Mouse (Mus musculus) testis, postnatal 14 days (tissue): ENCODE results near the gene Csmd2.

ENCODE experiments used
- DNase-seq: peaks from one replicate; pipeline ENCODE4 v3.0.0; 2021; ENCODE audit warnings: low spot score

The Csmd2 gene

DNA sequence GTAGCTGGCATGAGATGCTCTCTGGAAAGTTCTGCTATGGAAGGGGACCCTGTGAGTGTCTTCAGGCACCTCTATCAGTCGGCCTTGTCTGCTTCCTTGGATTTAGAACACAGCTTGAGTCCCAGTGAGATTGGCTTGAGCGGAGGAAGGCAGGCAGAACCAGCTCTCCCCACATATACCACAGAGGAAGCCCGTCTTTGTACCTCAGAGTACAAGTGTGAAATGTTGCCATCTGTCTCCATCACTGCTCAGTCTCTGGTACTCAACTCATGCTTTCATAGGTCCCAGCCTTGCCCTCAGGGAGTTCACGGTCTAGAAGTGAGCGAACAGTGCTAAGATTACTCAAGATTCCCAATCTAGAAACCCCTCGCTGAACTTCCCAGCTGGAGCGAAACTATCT is 352.8 kb downstream of the Csmd2 start:
- no peak for DNase-seq

DNA sequence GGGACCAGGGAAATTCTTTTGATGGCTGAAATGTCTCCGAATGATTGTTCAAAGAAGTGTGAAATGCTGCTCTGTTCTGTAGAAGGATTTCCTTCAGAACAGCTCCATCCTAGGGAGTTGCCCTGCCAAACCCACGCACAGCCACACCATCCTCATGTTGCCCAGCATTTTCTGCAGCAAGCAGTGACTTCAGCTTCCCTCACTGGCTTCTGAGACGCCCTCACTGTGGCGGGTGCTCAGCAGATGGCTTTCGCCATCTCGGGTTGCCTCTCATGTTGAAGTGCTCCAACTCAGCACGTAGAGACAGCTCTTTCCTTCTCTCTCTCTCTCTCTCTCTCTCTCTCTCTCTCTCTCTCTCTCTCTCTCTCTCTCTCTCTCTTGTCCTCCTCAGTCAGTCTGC is 353.7 kb downstream of the Csmd2 start:
- DNase-seq: no peak

DNA sequence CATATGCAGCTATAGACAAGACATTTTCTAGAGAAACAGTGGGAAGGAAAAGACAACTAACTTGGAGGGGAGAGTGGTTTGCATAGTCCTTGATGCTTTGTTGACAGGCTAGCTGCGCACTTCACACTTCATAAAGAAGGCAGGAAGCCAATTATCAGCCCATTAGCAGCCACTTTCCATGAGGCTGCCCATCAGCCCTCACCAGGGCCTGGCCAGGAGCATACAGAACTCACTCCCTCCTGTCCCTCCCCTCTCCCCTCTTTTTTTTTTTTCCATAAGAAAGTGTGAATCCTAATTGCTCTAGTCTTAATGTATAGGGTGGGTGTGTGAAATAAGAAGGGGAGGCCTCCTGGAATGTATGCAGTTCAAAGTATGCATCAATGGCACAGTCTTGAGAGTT is 354.6 kb downstream of the Csmd2 start:
- no peak for DNase-seq

DNA sequence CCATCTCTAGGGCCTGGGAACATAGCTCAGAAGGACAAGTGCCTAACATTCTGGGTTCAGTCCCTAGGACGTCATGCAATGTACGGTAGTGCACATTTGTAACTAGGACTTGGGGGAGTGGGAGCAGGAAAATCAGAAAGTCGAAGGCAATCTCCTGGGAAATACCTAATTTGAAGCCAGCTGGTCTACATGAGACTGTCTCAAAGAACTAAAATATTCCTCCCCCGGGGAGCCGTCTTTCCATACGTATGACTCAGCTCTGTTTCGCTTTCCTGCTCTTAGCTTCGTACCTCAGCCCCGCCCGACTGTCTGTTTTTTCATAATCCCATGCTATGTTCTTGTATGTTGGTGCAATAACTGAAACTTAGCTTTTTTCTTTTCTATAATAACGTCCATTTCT is 371.1 kb downstream of the Csmd2 start:
- DNase-seq: no peak

DNA sequence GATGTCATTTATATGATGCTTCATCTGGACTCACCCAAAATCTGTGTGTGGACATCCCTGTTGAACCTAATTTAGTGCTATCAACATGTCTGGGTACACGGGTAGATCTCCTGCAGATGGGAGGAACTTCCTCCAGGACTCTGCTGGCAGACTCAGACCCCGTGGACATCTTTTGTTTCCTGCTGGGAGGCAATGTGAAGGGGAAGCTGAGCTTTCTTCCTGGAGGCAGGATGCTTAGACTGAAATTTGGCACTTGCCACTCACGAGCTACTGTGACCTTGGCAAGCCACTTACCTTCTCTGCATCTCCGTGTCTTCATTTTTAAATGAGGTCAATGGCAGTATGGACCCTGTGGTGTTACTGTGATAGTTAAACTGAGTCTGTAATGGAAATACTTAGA is 378.2 kb downstream of the Csmd2 start:
- DNase-seq: no peak

DNA sequence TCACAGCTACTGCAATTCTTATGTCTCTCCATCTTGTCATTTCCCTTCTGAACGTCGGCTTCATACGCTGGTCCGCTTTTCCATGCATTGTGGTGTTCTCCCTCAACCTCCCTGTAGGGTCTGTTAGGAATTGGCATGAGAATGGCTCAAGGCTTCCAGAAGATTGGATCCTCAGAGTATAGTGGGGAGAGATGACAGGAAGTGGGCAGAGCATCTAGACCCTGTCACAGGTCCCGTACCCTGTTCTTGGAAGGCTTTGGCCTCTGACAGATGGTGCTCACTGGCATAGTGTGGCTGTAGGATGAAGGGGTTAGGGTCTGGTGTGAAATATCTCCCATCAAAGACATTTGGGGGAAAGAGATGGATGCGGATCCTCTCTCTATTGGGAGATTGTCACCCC is 380.4 kb downstream of the Csmd2 start:
- no peak for DNase-seq

DNA sequence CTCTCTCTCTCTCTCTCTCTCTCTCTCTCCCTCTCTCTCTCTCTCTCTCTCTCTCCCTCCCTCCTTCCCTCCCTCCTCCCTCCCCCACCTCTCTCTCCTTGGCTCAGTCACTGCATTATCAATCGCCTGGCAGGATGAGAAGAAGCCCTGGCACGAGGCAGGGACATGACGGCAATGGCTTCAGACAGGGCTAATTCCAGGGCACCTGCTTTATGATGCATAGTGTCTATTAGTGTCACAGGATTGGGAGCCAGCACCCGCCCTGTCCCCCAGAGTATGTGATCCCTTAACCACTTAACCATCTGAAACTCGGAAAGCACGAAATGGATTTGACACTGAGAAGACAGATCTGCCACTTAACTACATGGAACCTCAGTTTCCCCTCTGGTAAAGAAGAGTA is 384.1 kb downstream of the Csmd2 start:
- DNase-seq: no peak

DNA sequence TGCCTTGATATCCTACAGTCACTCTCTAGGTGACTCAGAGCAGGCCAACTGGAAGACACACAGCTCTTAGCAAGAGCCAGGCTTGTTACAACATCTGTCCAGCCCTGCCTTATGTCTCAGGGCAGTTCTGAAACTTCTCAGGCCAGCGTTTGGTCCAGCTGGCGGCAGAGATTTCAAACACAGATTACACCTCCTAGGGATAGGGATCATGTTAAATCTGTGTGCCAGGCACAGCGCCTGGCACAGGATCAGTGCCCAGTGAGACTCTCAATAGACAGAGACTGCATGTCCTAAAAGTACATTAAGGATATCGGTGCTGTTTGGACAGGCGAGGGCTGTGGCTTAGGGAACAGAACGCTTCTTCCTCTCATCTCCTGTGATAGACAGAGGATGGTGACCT is 385.5 kb downstream of the Csmd2 start:
- no peak for DNase-seq

DNA sequence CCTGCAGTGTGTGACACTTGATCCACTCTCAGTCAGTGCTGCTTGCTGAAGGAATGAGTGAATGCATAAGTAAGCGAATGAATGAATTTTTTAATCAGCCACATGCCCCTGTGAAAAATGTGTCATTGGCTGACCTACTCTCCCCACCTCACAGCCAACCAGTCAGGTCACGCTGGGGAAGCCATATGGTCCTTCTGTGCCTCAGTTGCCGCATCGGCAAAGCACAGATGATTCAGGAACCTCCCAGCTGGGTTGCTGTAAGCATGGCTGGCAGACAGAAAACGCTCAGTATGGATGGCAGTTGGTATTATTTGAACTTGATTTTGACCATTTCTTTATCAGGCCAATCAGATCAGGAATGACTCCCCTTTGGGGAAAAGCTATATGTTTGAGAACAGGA is 386.4 kb downstream of the Csmd2 start:
- no peak for DNase-seq

DNA sequence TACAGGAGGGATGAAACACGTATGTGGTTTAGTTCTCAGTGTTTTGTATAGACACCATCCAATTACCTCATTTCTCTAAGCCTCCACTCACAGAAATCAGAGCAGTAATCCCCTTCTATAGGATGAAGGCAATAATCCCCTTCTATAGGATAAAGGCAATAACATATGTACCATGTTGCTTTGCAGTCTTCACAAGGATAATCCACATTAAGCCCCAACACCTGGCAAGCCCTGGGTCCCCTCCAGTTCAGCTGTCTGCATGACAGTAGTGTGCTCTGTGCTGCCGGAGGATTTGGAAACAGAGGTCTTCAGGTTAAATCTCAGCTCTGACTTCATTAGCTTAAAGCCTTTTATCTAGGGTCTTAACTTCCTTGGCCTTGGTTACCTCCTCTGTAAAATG is 391.3 kb downstream of the Csmd2 start:
- DNase-seq: no peak

DNA sequence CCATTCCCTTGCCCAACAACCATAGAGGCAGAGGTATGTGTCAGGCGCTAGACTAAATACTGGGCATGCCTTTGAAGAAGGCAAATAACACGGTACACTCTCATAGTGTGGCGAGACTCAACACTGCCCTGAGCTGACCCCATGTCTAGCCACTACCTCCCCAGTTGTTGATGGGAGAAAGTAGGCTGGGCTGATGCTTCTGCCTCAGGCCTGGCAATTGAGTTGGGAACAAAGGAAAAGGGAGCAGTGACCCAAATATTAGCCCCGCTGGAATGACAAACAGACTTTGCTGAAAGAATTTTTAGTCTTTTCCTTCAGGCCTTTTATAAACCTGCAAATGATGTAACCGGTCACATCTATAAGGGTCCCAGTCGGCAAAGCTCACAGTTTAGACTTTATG is 393.7 kb downstream of the Csmd2 start:
- no peak for DNase-seq

DNA sequence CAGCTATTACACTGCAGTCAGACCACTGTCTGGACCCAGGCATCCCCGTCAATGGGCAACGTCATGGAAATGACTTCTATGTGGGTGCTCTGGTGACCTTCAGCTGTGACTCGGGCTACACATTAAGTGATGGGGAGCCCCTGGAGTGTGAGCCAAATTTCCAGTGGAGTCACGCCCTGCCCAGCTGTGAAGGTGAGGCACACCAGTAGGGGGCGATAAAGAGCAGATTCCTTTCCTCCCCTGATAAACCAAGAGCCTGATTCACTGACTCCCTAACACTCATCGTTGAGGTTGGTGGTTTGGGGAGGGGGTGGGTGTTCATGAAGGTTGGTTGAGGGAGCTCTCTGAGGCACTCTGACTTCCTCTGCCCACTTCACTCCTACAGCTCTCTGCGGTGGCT is 396.1 kb downstream of the Csmd2 start:
- DNase-seq: no peak

DNA sequence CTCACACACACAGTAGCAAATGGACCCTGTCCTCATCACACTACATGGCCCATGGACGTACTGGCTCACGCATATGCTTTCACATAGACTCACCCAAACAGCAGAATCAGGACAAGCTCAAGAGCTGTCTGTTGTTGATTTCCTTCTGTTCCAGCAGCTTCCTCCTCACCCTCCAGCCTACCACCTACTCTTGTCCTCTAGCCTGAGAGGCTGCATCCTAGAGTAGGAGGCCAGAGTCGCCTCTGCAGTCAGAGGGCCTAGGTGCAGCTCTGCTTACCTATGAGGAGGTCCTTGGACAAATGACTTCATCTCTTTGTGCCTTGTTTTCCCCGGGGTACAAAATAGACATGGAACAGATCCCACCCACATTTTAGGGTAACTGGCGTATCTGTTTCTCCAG is 403.8 kb downstream of the Csmd2 start:
- DNase-seq: no peak

DNA sequence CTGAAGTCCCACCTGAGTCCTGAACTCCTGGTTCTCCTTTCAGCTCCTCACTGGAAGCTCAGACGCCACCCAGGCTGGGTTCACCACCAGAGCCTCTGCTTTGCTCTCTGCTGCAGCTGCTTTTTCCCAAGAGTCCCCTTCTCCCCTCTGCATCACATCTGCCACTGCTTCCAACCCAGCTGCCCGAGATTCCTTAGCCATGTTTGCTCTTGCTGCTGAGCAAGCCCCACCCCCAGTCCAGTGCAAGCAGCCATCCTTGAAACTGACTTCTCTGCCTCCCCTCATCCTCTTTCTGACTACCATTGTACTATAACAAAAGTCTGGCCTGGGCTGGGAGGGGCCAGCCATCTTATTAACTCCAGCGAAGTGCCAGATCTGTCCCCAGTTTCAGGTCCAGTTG is 404.6 kb downstream of the Csmd2 start:
- no peak for DNase-seq

DNA sequence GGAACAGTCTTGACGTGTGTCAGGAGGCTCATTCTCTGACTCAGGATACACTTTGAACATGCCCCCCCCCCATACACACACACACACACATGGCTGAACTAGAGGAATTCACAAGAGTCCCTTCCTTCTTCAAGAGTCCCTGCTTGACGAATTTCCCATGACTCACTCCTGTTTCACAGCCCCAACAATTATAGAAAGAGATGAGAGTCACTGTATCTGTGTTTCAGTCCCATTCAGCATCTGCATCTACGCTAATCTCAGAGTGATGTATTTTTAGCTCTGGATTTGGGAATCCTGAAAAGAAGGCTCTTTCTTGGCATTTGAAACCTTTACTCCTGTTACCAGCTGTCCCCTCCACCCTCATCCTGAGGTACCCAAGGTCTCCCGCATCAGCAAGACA is 406.2 kb downstream of the Csmd2 start:
- no peak for DNase-seq

DNA sequence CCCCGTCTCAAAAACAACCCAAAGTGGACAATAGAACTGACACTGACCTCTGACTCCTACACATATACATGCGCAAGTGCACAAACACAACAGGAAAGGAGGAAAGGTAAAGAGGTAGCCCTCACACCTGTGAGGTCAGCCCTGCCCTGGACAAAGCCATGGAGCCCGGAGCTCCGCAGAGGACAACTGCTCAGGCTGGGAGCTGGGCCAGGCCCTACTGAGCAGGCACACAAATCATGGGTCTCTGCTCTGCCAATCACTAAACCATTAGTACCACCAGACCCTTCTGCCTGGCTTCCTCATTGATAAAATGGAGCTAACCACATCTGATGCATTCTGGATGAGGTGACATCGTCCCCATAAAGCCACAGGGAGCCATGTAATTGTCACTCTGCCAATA is 409.0 kb downstream of the Csmd2 start:
- DNase-seq: no peak

DNA sequence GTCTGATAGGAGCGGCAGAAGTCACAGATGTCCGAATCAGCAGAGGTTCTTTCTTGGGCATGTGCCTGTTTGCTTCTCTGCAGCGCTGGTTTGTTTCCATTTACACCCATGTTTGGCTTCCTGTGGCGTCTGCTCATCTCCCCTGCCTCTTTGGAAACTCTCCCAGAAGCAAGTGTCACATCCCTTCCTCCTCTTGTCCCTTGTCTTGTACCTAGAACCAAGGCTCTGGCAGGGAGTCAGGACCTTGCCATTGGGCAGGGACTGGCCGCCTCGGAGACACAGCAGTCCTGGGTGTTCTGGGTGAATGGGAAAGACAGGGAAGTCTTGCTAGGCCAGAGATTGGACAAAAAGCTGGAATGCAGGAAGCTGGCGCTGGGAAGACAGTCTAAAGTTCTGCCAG is 410.1 kb downstream of the Csmd2 start:
- no peak for DNase-seq

DNA sequence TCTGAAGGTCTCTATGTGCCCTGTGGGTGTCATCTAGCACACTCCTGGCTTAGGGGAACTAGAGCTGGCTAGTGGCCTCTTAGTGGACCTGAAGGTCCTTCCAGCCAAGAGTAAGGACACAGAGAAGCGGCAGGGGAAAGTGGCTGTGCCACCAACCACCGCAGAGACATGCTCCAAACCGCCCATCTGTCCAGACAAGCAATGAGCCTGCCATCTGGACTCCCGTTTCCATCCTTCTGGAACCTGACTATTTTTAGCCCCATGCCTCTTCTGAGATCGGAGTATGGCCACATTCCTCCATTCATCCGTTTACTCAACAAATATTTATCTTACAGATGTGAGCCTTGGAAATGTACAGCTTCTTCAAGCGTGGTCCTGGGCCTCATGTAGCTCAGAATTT is 411.3 kb downstream of the Csmd2 start:
- no peak for DNase-seq

DNA sequence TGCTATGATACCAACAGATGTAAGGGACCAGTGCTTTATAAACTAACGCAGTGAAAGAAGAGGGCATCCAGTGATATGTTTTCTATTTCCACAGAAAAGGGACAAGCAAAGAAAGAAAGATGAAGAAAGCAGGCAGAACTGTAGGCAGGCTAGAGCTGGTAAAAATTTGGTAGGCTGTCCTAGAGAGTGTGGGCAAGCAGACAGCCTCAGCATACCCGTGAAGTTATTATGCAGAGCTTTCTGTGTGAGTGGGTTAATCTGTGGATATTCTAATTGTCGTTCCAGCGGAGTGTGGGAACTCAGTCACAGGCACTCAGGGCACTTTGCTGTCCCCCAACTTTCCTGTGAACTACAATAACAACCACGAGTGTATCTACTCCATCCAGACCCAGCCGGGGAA is 412.4 kb downstream of the Csmd2 start:
- DNase-seq: no peak

DNA sequence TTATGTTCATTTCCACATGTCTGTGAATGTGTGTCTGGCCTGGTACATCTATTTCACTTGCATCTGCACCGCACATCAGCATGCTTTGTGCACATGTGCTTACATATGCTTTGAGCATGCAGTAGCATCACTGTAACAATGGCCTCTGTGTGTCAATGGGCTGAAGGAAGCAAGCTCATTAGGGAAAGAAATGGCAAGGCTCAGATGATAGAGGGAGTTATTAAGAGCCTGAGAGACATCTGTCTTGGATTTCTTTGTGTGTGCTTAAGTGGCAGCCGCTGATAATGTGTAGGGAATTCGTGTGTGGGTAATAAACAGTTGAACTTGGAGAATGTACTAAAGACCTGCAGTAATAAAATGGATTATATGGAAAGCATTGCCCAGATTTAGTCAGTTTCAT is 413.9 kb downstream of the Csmd2 start:
- DNase-seq: no peak

DNA sequence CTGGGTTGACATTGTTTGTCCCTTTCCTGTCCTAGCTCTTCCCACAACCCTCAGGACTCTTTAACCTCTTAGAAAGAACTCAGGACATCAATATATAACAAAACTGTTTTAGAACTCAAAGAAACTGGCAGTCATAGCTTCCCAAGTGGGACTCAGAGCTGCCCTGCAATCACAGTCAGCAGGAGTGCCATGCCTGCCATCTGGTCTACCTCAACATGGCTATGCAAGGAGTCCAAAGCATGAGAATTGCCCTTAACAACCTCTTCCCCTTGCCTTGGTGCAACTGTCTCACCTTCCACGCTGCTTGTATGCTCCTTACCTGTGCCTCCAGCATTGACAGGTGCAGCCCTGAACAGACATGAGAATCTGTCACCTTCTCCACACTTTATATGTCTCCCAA is 415.0 kb downstream of the Csmd2 start:
- no peak for DNase-seq

DNA sequence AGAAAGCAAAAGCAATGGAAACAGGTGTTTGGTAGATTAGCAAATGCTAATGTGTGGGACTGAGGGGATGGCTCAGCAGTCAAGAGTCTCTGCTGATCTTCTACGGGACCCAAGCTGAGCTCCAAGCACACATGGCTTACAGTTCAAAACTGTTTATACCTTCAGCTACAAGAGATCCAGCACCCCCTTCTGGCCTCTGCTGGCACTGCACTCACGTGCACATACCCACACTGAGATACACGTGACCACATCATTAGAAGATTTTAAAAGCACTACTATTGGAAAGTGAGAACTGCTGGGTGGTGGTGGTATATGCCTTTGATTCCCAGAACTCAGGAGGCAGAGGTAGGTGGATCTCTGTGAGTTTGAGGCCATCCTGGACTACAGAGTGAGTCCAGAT is 417.9 kb downstream of the Csmd2 start:
- no peak for DNase-seq

DNA sequence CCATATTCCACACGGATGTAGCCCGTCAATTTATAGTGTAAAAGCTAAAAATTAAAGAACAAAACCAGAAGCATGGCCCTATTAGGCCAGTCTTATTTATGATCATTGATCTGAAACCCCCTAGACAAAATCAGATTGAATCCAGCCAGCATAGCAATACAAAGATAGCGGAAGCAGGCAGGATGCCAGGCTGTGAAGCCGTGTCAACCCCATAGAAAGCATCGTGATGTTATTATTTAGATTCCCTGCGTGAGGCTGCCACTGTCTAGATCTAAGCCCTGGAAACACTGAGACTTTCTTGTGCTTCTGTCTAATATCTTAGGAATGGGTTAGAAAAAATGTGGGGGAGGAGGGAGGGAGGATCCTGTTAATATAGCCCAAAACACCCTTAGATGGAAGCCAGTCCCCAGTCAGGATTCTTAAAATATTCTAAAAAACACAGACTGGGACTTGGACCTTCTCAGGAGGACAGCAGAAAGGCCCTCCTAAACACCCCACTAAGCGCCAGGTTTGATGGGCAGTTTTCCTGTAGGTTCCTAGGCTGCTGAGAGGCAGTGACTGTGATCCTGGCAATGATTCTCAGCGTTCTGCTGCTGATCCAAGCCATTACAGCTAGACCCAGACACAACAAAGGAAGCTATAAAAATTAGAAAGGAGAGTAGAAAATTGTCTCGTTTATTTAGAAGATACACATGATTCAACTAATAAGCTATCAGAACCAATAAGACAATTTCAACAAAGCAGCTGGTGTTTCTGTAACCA is 419.6 kb downstream of the Csmd2 start:
- DNase-seq: no peak

DNA sequence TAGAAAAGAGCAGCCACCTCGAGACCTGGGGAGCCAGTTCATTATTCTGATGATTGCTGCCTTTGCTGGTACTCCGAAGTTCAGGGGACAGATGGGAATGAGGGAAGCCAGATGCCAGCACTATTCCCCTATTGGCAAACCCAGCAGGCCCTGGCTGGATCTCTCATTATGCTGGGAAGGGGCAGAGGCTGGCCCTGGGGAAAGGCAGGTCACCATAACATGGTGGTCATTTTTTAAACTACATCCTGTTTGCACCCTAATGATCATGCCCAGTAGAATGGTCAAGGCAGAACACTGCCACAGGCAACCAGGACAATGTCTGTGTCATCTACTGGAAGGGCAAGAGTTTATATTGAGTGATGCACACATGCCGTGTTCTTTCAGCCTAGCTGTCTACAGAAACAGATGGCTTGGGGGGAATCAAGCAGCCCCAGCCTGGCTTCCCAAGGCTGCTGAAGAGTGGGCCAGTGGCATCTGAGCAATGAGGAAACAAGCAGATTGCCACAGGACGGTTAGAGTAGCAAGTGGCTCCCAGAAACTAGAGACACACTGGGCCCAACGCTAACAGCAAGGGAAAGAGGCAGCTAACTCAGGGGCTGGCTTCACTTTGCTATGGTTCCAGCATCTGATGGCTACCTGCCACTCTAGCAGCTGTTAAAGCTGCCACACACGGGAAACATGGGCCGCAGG is 424.4 kb downstream of the Csmd2 start:
- no peak for DNase-seq
